Mouse (Mus musculus) G1E (cell line): Measurements from ENCODE around the gene Rfx4.

Source experiments
- CTCF ChIP-seq: IDR thresholded peaks from 2 replicates; pipeline ENCODE4 v1.5.1; 2012; ENCODE audit warnings: low read depth, low read length, inconsistent platforms, mixed read lengths
- GATA1 ChIP-seq: IDR thresholded peaks from 2 replicates; pipeline ENCODE4 v1.6.1; 2012; ENCODE audit warnings: borderline replicate concordance, low read length, inconsistent platforms, mixed read lengths

DNA sequence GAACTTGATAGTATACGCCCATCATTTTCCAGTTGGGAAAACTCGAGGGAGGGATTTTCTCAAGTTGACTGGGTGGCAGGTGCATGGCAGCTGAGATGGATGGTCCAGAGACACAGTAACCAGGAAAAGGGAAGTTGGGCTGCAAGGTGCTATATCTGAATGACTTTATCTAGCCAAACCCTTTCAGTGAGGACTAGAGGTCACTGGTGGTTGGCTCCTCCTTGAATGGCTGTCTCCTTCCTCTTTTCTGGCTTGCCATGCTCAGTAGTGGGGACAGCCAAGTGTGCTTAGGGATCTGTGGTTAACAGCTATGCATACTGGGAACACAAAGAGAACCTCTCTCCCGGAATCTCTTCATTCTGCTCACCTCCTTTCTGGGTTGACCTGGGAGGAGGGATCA is 64.4 kb downstream of the Rfx4 start:
- TF ChIP-seq GATA1 (no peak), CTCF (no peak)
